Mouse (Mus musculus): ENCODE results near the gene Cebpb. TPM values are rescaled to one million over a fixed set of nuclear protein-coding genes. Genes with fewer than 3 reads are reported as not detected.
A peak's percentile ranks its signal among the peaks of the same experiment; 100 is the strongest.
"Not testable (repeated sequence)": the region's sequence is repeated elsewhere in the genome, so short reads cannot be mapped to it uniquely, and the experiment has no call there.

Cebpb gene
- 73.4 and 77.4 TPM in 2 replicates for polyA plus RNA-seq (2014; fragmentation: Nextera tagmentation; extraction: Ambion mirVana)

GRCm38 (mm10) chr2:167688498-167689451 is at the start of gene Cebpb:
Gene Cebpb (plus strand): TSS chr2:167688915.
- ATAC-seq (ENCODE audit: insufficient read depth) (peak; percentile 75), DNase-seq (peak; percentile 91)
- peaks cover 21% of the 10 kb centered on the region for H3K36me3 ChIP-seq (ENCODE audit: insufficient read depth)
- no peaks in the 10 kb centered on the region for H3K9me3 ChIP-seq (ENCODE audit: low read depth, low read length)
- no peaks in the 10 kb centered on the region for H3K4me1 ChIP-seq (ENCODE audit: insufficient read depth)
- peak within 1 kb of the TSS; percentile 80 for H3K4me3 ChIP-seq (ENCODE audit: low read depth, low read length)
- under 1% methylated on average over 120 of the region's 147 CpGs for WGBS
- peak within 1 kb of the TSS; percentile 92 for H3K4me2 ChIP-seq
- peak; percentile 40 for TF ChIP-seq CTCF (IDR thresholded peaks at IDR 0.05; ENCODE audit: low read depth)
- H3K9ac ChIP-seq: peak within 1 kb of the TSS; percentile 83
- H3K27me3 ChIP-seq (ENCODE audit: insufficient read depth, low read length): no peaks in the 10 kb centered on the region; the same call in 1 of the 2 replicates
- H3K27ac ChIP-seq (ENCODE audit: low read depth): peak within 1 kb of the TSS; percentile 94

GRCm38 (mm10) chr2:167640279-167640678 is 48.4 kb upstream of the Cebpb start:
- Histone ChIP-seq H3K4me1 (ENCODE audit: insufficient read depth) (no peaks in the 10 kb centered on the region), H3K4me3 (ENCODE audit: low read depth, low read length) (no peak overlapping the region), H3K4me2 (no peak overlapping the region), H3K27ac (ENCODE audit: low read depth) (no peak overlapping the region), H3K36me3 (ENCODE audit: insufficient read depth) (peaks cover 20% of the 10 kb centered on the region), H3K27me3 (ENCODE audit: insufficient read depth, low read length) (no peaks in the 10 kb centered on the region), H3K9me3 (ENCODE audit: low read depth, low read length) (no peaks in the 10 kb centered on the region), H3K9ac (no peak overlapping the region)
- 80% methylated on average over 3 of the region's 3 CpGs for WGBS
- peak; percentile 75 for TF ChIP-seq CTCF (IDR thresholded peaks at IDR 0.05; ENCODE audit: low read depth)
- DNase-seq (peak; percentile 54), ATAC-seq (ENCODE audit: insufficient read depth) (no peak)

GRCm38 (mm10) chr2:167641337-167641736 is 47.4 kb upstream of the Cebpb start:
- H3K27ac ChIP-seq (ENCODE audit: low read depth): no peak overlapping the region
- no peaks in the 10 kb centered on the region for H3K4me1 ChIP-seq (ENCODE audit: insufficient read depth)
- no peaks in the 10 kb centered on the region for H3K27me3 ChIP-seq (ENCODE audit: insufficient read depth, low read length)
- ATAC-seq (ENCODE audit: insufficient read depth): 0 out of 2 replicates have a peak, but pooled peaks have one; percentile 25
- H3K9ac ChIP-seq: no peak overlapping the region
- no peaks in the 10 kb centered on the region for H3K9me3 ChIP-seq (ENCODE audit: low read depth, low read length)
- peak; percentile 59 for TF ChIP-seq CTCF (IDR thresholded peaks at IDR 0.05; ENCODE audit: low read depth)
- peaks cover 29% of the 10 kb centered on the region for H3K36me3 ChIP-seq (ENCODE audit: insufficient read depth)
- no peak overlapping the region for H3K4me2 ChIP-seq
- DNase-seq: peak; percentile 35
- no peak overlapping the region for H3K4me3 ChIP-seq (ENCODE audit: low read depth, low read length)
- WGBS: 38% methylated on average over 8 of the region's 8 CpGs

- Histone ChIP-seq H3K27me3 (ENCODE audit: insufficient read depth, low read length) (no peaks in the 10 kb centered on the region), H3K4me2 (no peak overlapping the region), H3K9ac (no peak overlapping the region), H3K27ac (ENCODE audit: low read depth) (no peak overlapping the region), H3K4me3 (ENCODE audit: low read depth, low read length) (no peak overlapping the region), H3K4me1 (ENCODE audit: insufficient read depth) (no peaks in the 10 kb centered on the region), H3K9me3 (ENCODE audit: low read depth, low read length) (no peaks in the 10 kb centered on the region), H3K36me3 (ENCODE audit: insufficient read depth) (peaks cover 33% of the 10 kb centered on the region)
- DNase-seq: no peak
- no peak for TF ChIP-seq CTCF (IDR thresholded peaks at IDR 0.05; ENCODE audit: low read depth)
- no peak for ATAC-seq (ENCODE audit: insufficient read depth)
- WGBS: 85% methylated on average over 6 of the region's 6 CpGs
Observed at GRCm38 (mm10) chr2:167642164-167642563, 46.6 kb upstream of the Cebpb start.

GRCm38 (mm10) chr2:167643356-167644052 is 45.2 kb upstream of the Cebpb start:
- H3K9me3 ChIP-seq (ENCODE audit: low read depth, low read length); H3K4me3 ChIP-seq (ENCODE audit: low read depth, low read length); H3K27me3 ChIP-seq (ENCODE audit: insufficient read depth, low read length); H3K4me2 ChIP-seq; H3K27ac ChIP-seq (ENCODE audit: low read depth); ATAC-seq (ENCODE audit: insufficient read depth); H3K4me1 ChIP-seq (ENCODE audit: insufficient read depth); H3K9ac ChIP-seq; DNase-seq: not testable (repeated sequence)
- 82% methylated on average over 13 of the region's 13 CpGs for WGBS
- H3K36me3 ChIP-seq (ENCODE audit: insufficient read depth): peaks cover 34% of the 10 kb centered on the region

GRCm38 (mm10) chr2:167646411-167646810 is 42.3 kb upstream of the Cebpb start:
- no peak overlapping the region for H3K27ac ChIP-seq (ENCODE audit: low read depth)
- H3K27me3 ChIP-seq (ENCODE audit: insufficient read depth, low read length): no peaks in the 10 kb centered on the region
- DNase-seq: no peak
- H3K9me3 ChIP-seq (ENCODE audit: low read depth, low read length): no peaks in the 10 kb centered on the region
- peaks cover 48% of the 10 kb centered on the region for H3K36me3 ChIP-seq (ENCODE audit: insufficient read depth)
- TF ChIP-seq CTCF (IDR thresholded peaks at IDR 0.05; ENCODE audit: low read depth): peak; percentile 42
- H3K4me3 ChIP-seq (ENCODE audit: low read depth, low read length): no peak overlapping the region
- ATAC-seq (ENCODE audit: insufficient read depth): no peak
- H3K9ac ChIP-seq: no peak overlapping the region
- 62% methylated on average over 4 of the region's 4 CpGs for WGBS
- no peaks in the 10 kb centered on the region for H3K4me1 ChIP-seq (ENCODE audit: insufficient read depth)
- H3K4me2 ChIP-seq: no peak overlapping the region
